Mouse (Mus musculus): ENCODE measurements around the gene Ucn2.

DNA sequence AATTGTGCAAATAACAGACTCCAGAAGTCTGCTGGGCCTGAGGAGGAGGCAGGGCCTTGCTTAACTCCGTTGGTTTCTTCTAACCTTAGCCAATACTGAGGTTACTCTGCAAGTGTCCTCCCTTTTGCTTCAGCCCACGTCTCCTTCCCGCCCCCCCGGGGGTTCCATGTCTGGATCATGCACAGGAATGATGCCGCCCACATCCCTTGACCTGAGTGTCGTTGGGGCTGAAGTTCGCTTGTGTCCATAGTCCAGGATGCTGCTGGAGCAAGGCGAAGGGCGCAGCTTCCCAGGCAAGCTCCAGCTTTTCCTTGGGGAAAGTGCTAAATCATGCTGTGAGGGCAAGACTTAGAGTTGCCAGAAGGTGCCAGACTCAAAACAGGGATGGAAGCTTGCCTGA, 10.6 kb downstream of the Ucn2 start:
- TF ChIP-seq CTCF (IDR thresholded peaks at IDR 0.05; ENCODE audit: control insufficient read depth, insufficient read depth, insufficient read length): no peak
- TF ChIP-seq MYOD1 (IDR thresholded peaks at IDR 0.05; ENCODE audit: control insufficient read depth, insufficient read length, low read depth): no peak
- no peak for TF ChIP-seq FOSL1 (IDR thresholded peaks at IDR 0.05; ENCODE audit: insufficient read depth, low read length, poor library complexity, severe bottlenecking)
- TF ChIP-seq MAX (IDR thresholded peaks at IDR 0.05): no peak
